28 mouse cellular contexts compared by ENCODE assay signal in the genomic region with DNA sequence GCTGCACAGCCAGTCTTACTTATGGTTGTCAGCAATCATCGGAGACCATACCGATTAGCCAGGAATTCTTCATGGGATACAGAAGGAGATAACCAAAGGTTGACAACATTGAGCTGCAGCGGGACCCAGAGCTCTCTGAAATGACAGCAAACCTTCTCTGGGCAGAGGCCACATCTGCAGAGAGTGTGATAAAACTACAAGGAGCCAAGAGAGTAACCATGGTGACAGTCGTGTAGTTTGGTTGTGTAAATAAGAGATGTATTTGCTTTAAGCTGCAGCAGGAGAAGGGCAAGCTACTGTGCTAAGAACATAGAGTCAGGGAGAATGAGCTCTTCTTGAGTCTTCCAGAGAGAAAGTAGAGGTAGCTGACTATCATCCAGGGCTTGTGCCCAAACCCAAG. TPM values are rescaled to one million over a fixed set of nuclear protein-coding genes. Genes with fewer than 3 reads are reported as not detected.
DNase-seq lines count a peak whose midpoint lies in the region; ATAC-seq and TF ChIP-seq lines count a peak whose summit lies in the region.
"Had no signal": no experiment of that assay in that cellular context is flagged by ENCODE, and none has a peak within 500 bp of the region (broad histone marks: within the 10 kb centered on the region; RNA-seq: fewer than 3 reads in every experiment).

No protein-coding gene starts in this region.

- H3K9me3 ChIP-seq in lung, embryonic 14.5 days (ENCODE audit: low read depth, low read length), result no peaks in the 10 kb centered on the region
- no peaks in the 10 kb centered on the region for H3K9me3 ChIP-seq in lung, postnatal 0 days (ENCODE audit: low read length)
- H3K9me3 ChIP-seq: embryonic facial prominence, embryonic 13.5 days; embryonic facial prominence, embryonic 15.5 days; forebrain, embryonic 10.5 days; forebrain, embryonic 12.5 days had no signal

- no peaks in the 10 kb centered on the region for H3K27me3 ChIP-seq in lung, embryonic 14.5 days (ENCODE audit: insufficient read depth, low read length)
- H3K27me3 ChIP-seq in lung, postnatal 0 days (replicated peaks; ENCODE audit: insufficient read depth, low read length), result no peaks in the 10 kb centered on the region
- H3K27me3 ChIP-seq: embryonic facial prominence, embryonic 13.5 days; embryonic facial prominence, embryonic 15.5 days; forebrain, embryonic 12.5 days had no signal

- 47% methylated on average over 4 of the region's 4 CpGs for WGBS in lung, embryonic 14.5 days
- WGBS in lung, postnatal 0 days, result 29% methylated on average over 4 of the region's 4 CpGs
- 54% methylated on average over 4 of the region's 4 CpGs for WGBS in lung, adult 2 months

- no peak for TF ChIP-seq CTCF in lung, embryonic 14.5 days (IDR thresholded peaks at IDR 0.05; ENCODE audit: low read depth)
- TF ChIP-seq CTCF in lung, postnatal 0 days (IDR thresholded peaks at IDR 0.05), result no peak
- no peak for TF ChIP-seq CTCF in lung, adult 2 months (IDR thresholded peaks at IDR 0.05; ENCODE audit: insufficient read depth, low read length)
- no peak for TF ChIP-seq CTCF in brain, embryonic 14.5 days (IDR thresholded peaks at IDR 0.05; ENCODE audit: borderline replicate concordance, extremely low read depth, insufficient read depth, insufficient read length)

- ATAC-seq in lung, embryonic 14.5 days (ENCODE audit: insufficient read depth), result no peak
- ATAC-seq in lung, postnatal 0 days, result no peak
- ATAC-seq in megakaryocyte-erythroid progenitor cell, adult 5-6 weeks (replicated peaks; ENCODE audit: low FRiP score, low TSS enrichment, poor library complexity, severe bottlenecking), result peak; percentile 63
- no peak for ATAC-seq in activated CD4-positive, CD25-positive, alpha-beta regulatory T cell, adult 4 months
- ATAC-seq: forebrain, embryonic 14.5 days; forebrain, embryonic 16.5 days had no signal

- no peaks in the 10 kb centered on the region for H3K36me3 ChIP-seq in lung, embryonic 14.5 days (ENCODE audit: insufficient read depth)
- no peaks in the 10 kb centered on the region for H3K36me3 ChIP-seq in lung, postnatal 0 days (ENCODE audit: insufficient read depth, low read length)
- H3K36me3 ChIP-seq: embryonic facial prominence, embryonic 13.5 days; embryonic facial prominence, embryonic 15.5 days; forebrain, embryonic 10.5 days; forebrain, embryonic 12.5 days had no signal

- no peak for TF ChIP-seq POLR2A in lung, adult 2 months (IDR thresholded peaks at IDR 0.05; ENCODE audit: borderline replicate concordance, extremely low read depth, low read depth, low read length)
- no peak for TF ChIP-seq POLR2A in brain, embryonic 14.5 days (IDR thresholded peaks at IDR 0.05; ENCODE audit: borderline replicate concordance, extremely low read depth, insufficient read depth, insufficient read length, poor library complexity, severe bottlenecking)

- H3K4me3 ChIP-seq in lung, embryonic 14.5 days (ENCODE audit: low read depth, low read length), result no peak overlapping the region
- H3K4me3 ChIP-seq in lung, postnatal 0 days (ENCODE audit: low read depth, low read length), result no peak overlapping the region
- no peak overlapping the region for H3K4me3 ChIP-seq in lung, adult 2 months (replicated peaks; ENCODE audit: extremely low read depth, low read depth, low read length)
- H3K4me3 ChIP-seq: embryonic facial prominence, embryonic 13.5 days; embryonic facial prominence, embryonic 15.5 days; erythroblast, embryonic 14.5 days; forebrain, embryonic 10.5 days; forebrain, embryonic 12.5 days had no signal

- no peak overlapping the region for H3K9ac ChIP-seq in lung, embryonic 14.5 days
- no peak overlapping the region for H3K9ac ChIP-seq in lung, postnatal 0 days (replicated peaks; ENCODE audit: low read depth)
- H3K9ac ChIP-seq: embryonic facial prominence, embryonic 13.5 days; embryonic facial prominence, embryonic 15.5 days; forebrain, embryonic 12.5 days had no signal

- peak; percentile 53 for DNase-seq in lung, embryonic 14.5 days
- DNase-seq in lung, postnatal 0 days (ENCODE audit: low spot score), result no peak
- peak; percentile 13 for DNase-seq in lung, postnatal 36 days
- no peak for DNase-seq in lung, adult 2 months
- peak; percentile 19 for DNase-seq in brain, embryonic 14.5 days (ENCODE audit: low read depth)
- no peak for DNase-seq in frontal cortex, adult 2 months (ENCODE audit: extremely low spot score in 1 of 2, low spot score in 1 of 2)
- DNase-seq: adrenal gland, adult 8-10 months; adrenal gland, postnatal 14 days; adrenal gland, postnatal 36 days; cerebellum, adult 11 months; cerebellum, adult 18-20 months; cerebellum, adult 8-10 months; cerebellum, adult 9-11 months; cerebellum, postnatal 14 days; cerebellum, postnatal 36 days; embryo, embryonic 11 days had no signal

- H3K4me1 ChIP-seq in lung, embryonic 14.5 days (ENCODE audit: insufficient read depth), result peaks cover 6% of the 10 kb centered on the region; the same call in 1 of the 2 replicates
- 0 out of 2 replicates have a peak, but pooled peaks cover 3% of the 10 kb centered on the region for H3K4me1 ChIP-seq in lung, postnatal 0 days (ENCODE audit: insufficient read depth, low read depth, low read length)
- no peaks in the 10 kb centered on the region; the same call in 1 of the 2 replicates for H3K4me1 ChIP-seq in lung, adult 2 months (ENCODE audit: control insufficient read depth, insufficient read depth, low read length)
- H3K4me1 ChIP-seq: embryonic facial prominence, embryonic 13.5 days; embryonic facial prominence, embryonic 15.5 days had no signal

- no peak for TF ChIP-seq EP300 in lung, postnatal 0 days (IDR thresholded peaks at IDR 0.05)

- no peak overlapping the region for H3K4me2 ChIP-seq in lung, embryonic 14.5 days
- H3K4me2 ChIP-seq in lung, postnatal 0 days (replicated peaks; ENCODE audit: low read depth, low read length), result no peak overlapping the region
- H3K4me2 ChIP-seq: embryonic facial prominence, embryonic 13.5 days; embryonic facial prominence, embryonic 15.5 days; forebrain, embryonic 12.5 days had no signal

- H3K27ac ChIP-seq in lung, embryonic 14.5 days (ENCODE audit: low read depth), result no peak overlapping the region
- no peak overlapping the region for H3K27ac ChIP-seq in lung, postnatal 0 days (ENCODE audit: low read length)
- H3K27ac ChIP-seq: embryonic facial prominence, embryonic 13.5 days; embryonic facial prominence, embryonic 15.5 days; forebrain, embryonic 10.5 days; forebrain, embryonic 12.5 days had no signal

RNA-seq across cellular contexts. Expression of a gene that starts 55.0 kb away (rescaled TPM):
- 0.27 and 0.38 TPM in 2 replicates for polyA plus RNA-seq in lung, embryonic 14.5 days (2014; fragmentation: Nextera tagmentation; extraction: Ambion mirVana)
- 0.06 TPM in 1 of 2 replicates, not detected in the other for polyA plus RNA-seq in lung, postnatal 0 days (2015; fragmentation: Nextera tagmentation; extraction: Ambion mirVana)
- 0.11 TPM in 1 of 2 replicates, not detected in the other for polyA plus RNA-seq in lung, adult 2 months (2012; rRNA removed)
- polyA plus RNA-seq in brain, embryonic 14.5 days (2012; rRNA removed), result 0.04 TPM in 1 of 2 replicates, not detected in the other
- 1.7 TPM in 1 of 2 replicates, not detected in the other for total RNA-seq in megakaryocyte-erythroid progenitor cell, adult 5-6 weeks (2014; fragmentation: Nextera tagmentation)
- total RNA-seq in megakaryocyte-erythroid progenitor cell, adult 5-6 weeks (2017), result 0.23 and 1.6 TPM in 2 replicates
- polyA plus RNA-seq in activated CD4-positive, CD25-positive, alpha-beta regulatory T cell, adult 4 months (2017; shearing (Covaris generic)), result not detected
- 0.08 and 0.19 TPM in 2 replicates for polyA plus RNA-seq in frontal cortex, adult 2 months (2012; rRNA removed)
- total RNA-seq: adrenal gland, adult 18-20 months; adrenal gland, adult 8-10 months; adrenal gland, postnatal 14 days; adrenal gland, postnatal 36 days; MEL had no signal
- polyA plus RNA-seq: embryonic facial prominence, embryonic 11.5 days; embryonic facial prominence, embryonic 13.5 days; erythroblast, embryonic 14.5 days; forebrain, embryonic 10.5 days; forebrain, embryonic 12.5 days; forebrain, embryonic 14.5 days; forebrain, embryonic 16.5 days had no signal

Comparison
In these comparisons a context has a peak if more than half of its experiments do, and no peak if none do; other contexts are left out.
1. DNase-seq: peak in lung, embryonic 14.5 days (single experiment), lung, postnatal 36 days (single experiment) and brain, embryonic 14.5 days (single experiment); none in lung, postnatal 0 days (single experiment), lung, adult 2 months (single experiment) and frontal cortex, adult 2 months (0 of 2).